Mouse (Mus musculus) forelimb bud, embryonic 11.5 days (tissue): ENCODE measurements around the gene Baz2b.
A peak's percentile ranks its signal among the peaks of the same experiment; 100 is the strongest.

Experiments used
- DNase-seq: peaks from one replicate; pipeline ENCODE4 v3.0.0-alpha.2; 2012; ENCODE audit warnings: low read depth, low spot score

Baz2b gene

DNA sequence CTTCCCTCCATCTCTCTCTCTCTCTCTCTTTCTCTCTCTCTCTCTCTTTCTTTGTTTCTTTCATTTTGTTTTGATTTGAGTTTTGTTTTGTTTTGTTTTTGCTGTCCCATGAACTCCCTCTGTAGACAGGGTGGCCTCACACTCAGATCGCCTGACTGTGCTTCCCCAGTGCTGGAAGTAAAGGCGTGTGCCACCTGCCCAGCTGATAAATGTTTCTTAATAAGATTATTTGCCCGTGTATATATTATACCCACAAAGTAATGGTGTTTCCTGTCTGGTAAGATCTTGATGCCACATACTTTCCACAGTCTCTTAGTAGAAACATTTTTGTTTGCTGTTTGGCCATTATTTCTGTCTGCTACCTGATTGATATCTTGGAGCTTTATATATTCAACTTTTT lies 198.1 kb downstream of the Baz2b start:
- no peak for DNase-seq

DNA sequence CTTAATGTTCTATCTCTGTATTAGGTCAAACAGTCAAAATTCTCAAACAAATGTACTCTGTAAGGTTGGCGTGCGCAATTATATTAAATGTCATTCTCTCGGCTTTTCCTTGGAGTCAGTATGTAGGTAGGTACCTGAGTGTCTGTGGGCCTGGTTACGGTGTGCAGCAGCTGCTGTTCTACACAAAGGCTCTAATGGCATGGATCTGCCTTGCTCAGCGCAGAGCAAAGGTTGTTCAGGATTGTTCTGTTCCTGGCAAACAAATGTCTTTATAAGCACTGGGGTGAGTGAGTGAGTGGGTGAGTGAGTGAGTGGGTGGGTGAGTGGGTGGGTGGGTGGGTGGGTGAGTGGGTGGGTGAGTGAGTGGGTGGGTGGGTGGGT lies 206.0 kb downstream of the Baz2b start:
- no peak for DNase-seq

DNA sequence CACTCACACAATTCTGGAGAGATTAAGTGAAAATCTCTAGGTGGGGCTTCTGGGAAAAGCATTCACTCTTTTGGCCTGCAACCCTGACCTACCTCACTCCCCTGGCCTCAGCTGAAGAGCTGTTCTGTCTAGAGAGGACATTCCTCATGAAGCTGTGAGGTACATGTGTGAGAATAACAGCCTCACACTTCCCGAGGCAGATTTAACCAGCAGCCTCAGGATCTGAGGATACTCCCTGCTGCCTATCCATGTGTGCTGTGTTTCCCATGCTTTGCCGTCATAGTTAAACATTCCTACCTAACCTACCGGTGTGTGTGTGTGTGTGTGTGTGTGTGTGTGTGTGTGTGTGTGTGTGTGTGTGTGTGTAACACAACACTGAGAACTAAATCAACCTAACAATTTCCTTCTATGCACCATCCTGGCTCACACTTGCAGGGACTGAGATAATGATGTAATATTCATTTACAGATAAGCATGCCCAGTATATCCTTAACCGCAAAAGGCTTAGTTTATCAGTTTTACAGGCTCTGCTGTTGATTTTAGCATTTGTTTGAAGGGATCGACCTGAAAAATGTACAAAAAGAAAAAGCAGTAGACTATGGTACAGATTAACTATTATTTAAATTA lies 206.5 kb downstream of the Baz2b start:
- no peak for DNase-seq

DNA sequence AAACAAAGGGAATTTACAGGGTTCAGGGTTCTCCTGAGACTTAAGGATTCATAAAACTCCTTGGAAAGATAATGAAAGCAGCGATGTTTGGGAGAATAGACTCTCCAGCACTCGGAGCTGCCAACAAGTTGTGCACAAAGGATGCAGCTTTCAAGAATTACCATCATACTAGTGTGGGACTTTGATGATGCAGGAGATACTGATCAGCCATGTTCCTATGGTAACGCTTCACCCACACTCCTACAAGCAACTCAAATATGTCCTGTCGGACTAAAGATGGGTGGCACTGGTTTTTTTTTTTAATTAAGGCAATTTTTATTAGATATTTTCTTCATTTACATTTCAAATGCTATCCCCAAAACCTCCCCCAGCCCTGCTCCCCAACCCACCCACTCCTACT lies 209.4 kb downstream of the Baz2b start:
- no peak for DNase-seq

DNA sequence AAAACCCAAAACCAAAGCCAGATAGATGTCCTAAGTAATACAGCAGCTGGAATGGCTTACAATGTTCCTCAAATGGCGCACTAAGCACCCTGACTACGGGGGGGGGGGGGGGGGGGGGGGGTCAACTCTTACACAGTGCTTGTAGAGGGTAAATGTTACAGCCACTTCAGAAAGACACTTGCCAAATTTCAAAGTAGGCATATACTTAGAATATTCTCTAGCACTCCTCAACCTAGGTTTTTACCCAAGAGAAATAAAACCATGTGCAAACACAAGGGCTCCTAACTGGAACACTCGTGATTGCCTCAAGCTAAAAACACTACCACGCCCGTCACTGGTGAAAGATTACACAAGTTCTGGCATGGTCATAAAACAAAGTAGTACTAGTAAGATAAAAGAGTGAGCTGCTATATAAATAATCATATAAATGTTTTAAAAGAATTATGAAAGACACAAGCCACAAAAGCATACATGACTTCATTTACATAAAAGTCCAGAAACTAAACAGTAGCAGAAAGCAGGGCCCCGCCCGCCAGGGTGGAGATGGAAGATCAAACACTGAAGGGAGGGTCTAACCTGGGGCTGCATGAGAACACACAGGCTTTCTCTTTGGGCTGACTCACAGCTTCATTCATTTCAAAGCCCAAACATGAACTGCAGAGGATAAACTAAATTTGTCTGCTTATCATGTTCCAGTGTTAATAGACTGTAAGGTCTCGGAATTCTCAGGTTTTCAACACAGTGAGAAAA lies 212.0 kb downstream of the Baz2b start:
- DNase-seq: no peak

DNA sequence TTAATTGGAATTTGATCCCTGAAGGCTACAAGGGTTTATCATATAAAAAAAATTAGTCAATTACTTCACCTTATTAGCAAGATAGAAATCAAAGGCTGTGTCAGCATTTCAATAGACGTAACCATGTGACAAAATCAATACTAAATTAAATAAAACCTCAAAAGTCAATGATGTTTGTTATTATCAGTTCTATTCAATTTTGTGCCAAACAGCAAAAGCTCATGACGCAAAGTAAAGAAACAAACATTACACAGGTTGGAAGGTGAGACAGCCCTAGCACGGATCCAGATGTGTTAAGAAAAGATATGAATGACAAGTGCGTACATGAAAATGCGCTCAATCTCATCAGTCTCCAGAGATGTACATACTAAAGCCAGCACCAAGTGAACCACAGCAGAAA lies 212.7 kb downstream of the Baz2b start:
- no peak for DNase-seq

DNA sequence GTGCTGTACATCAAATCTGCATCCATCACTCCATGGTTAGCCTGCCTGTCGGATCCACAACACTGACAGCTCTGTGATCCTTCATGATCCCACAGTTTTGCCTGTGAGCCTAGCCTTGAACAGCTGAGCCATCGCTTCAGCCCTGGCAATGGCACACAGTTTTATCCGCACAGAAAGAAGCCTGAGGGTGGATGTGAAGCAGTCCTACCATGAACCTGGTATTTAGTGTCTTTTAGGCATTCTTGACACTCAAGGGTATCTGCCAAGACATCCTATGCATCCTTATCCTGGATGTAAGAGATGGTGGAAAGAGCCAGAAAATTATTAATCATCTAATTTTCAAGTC lies 216.5 kb downstream of the Baz2b start:
- no peak for DNase-seq

DNA sequence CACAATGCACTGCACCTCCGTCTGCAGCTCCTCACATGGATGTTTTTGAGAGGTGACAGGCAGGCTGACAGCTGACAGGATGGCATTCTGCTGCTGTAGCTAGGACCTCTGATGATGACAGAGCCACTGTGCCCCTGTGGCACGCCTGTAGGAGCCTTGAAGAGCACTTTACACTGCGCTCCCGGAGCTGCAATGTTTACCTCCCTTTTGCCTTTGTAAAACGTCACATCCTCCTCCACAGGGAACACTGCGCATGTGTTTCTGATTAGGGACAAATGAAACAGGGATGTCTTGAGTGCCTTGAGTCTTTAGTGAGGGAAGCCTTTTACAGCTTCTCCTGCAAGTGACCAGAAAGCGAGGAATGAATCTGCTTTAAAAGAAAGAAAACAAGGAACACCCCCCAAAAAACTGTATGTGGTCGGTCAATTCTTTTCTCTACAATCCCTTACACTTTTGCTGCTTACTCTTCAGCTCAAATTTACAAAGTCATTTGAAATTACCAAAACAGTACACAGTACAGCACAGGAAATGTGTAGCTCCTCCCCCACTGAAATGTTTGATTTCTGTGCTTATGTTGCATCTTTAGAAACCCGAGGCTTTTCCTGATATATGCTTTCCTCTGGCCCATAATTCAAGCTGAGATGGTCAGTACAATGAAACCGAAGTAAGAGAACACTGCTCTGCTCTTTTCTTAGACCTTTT lies 217.0 kb downstream of the Baz2b start:
- DNase-seq: peak; percentile 90

DNA sequence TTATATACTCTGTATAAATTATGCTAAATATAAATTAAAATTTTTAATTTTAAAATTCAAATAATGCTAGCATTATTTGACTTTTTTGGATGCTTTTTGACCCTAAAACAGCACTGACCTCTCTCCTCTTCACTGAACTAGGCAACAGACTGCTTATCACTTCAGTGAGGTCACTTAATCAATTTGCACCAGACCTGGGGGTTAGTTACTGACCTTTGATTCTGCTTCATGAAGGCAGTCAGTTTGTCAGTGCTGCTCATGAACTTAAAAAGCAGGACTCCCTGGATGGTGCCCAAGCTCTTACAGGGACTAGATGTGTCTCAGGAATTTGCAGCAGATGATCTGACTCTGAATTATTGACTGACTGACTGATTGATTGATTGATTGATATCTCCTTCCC lies 217.9 kb downstream of the Baz2b start:
- no peak for DNase-seq

DNA sequence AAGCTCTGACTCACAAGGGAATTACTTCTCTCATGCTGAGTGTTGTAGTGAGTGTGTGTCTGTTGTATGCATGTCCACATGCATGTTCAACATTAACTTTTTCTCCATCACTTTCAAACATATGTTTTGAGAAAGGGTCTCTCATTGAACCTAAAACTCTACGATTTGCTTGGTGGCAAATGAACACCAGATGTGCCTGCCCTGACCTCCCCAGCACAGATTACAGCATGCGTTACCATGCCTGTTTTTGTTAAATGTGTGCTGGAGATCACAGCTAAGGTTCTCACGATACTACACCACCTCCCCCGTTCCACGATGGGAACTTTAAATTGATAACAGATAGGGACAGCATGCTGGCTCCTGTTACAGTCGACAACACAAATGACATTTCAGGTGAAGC lies 222.1 kb downstream of the Baz2b start:
- peak; percentile 85 for DNase-seq

DNA sequence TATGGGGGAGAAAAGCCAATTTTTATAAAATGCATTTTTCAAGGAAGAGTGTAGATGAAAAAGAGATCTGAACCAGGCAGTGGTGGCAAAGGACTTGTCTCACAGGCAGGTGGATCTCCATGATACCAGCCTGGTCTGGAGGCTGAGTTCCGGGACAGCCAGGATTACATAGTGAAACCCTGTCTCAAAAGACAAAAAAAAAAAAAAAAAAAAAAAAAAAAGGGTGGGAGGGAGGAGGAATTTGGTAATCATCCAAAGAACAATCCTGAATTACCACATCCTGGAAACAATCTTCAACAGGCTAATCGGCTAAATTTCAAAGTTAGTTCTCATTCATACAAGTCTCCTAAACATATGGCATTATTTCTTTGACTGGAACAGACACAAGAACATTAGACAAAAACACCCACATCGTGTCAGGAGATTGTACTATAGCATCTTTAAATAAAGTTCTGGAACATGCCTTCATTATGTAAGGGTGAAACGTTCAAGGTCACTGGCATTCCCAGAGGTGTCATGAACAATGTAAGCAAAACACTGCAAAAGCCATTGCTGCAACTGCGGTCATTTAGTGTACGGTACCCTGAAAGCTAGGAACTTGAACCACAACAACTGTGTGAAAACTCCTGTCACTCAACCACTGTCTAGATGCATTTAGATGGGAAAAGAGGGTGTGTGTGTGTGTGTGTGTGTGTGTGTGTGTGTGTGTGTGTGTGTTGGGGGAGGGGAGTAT lies 230.0 kb downstream of the Baz2b start:
- no peak for DNase-seq

DNA sequence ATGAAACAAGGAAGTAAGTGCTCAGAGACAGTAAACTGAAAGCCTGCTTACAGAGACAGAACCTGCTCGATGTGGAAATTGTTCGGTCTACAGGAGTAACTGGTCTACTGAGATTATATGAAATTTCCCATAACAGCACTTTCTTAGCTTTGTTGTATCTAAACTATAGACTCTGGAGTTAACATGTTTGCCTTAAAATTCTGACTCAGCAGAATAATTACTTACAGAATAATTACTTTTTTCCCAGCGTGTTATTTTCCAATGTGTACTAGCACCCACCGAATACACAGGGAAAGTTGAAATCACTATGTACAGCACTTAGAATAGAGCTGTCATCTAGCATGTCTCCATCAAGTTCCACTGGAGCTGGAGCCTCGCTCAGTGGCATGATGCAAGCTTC lies 233.0 kb downstream of the Baz2b start:
- no peak for DNase-seq

DNA sequence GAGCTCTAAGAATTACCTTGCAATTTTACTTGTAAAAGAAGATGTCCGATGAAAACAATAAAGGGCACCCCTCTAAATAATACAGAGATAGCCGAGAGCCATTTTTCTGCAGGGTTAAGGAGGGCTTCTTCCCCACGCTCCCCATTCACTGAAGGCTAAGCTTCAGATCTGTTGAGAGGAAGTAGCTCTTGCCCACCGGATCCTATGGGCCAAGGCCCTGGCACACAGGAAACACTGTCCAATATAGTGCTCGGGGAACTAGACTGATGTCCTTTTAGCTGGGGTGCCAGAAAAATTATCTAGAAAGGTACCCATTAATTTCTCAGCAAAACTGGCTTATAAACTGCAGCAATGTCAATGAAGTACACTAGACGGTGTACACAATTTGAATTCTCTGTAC lies 233.9 kb downstream of the Baz2b start:
- no peak for DNase-seq

DNA sequence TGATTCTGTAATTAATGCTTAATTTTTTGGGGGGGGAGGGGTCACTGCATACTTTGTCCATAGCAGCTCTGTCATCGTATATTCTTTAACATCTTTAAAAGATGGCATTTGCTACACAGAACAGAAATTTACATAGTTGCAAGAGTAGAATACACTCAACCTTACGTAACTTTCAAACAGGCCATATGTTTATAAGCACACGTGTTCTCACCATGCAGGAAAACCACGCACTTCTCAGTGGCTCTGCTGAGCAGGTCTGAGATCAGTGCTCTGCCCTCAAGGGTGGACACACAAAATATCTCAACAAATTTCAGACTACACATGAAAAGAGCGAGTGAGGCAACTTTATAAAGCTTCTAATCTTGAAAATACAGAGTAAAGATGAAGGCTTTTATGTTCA lies 235.7 kb downstream of the Baz2b start:
- DNase-seq: no peak

DNA sequence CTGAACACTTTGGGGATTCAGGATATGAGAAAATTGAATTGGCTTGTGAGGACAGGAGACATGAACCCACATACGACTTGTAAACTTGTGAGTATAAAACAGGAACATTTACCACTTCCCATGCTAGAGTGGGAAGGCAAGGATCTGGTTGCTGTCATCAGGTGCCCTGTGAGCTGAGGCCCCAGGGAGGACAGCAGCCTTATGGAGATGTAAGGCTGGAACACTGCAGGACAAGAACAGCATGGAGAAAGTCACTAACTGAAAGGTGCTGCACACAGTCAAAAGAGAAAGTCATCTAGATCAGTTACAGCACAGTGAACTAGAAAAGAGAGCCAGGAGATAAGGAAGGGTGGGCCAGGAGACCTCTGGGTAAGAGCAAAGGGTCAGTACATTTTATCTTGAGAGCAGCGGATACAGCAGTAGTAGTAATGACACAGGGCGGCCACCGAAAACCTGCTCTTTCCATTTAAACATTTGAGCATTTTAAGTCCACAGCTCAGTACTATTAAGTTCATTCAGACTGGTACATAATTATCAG lies 236.5 kb downstream of the Baz2b start:
- no peak for DNase-seq

DNA sequence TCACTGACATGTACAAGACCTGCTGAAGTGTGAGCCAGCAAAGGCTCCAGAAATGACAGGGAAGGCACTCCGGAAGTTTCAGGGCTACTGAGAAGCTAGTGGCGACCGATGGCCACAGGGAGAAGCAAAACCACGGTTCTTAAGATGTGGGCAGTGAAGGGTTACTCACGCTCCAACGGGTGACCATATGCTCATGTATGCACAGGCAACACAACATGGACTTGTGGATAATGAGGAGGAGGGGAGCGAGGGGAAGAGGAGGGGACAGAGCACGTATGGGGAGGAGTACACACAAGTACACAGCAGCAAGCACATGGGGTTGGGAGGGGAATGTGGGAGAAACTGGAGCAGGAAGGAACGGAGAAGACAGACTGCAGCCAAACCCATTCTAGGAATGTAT lies 239.1 kb downstream of the Baz2b start:
- DNase-seq: no peak

DNA sequence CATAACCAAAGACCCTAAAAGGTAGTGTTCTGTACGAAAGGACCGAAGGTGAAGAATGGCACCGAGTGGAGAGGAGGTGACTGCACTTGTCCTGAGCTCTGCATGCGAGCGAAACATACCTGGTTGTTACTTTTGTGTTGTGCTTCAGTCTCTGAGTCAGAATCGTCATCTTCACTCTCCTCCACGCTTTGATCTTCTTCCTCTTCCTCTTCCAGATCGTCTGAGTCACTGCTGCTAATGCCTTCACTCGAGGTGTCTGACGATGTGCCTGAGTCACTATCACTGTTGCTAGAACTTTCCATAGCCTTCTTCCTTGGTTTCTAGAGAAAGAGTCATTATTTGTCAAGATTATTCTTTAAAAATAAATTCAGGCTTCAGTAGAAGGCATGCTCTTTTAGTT lies 240.5 kb downstream of the Baz2b start:
- no peak for DNase-seq

DNA sequence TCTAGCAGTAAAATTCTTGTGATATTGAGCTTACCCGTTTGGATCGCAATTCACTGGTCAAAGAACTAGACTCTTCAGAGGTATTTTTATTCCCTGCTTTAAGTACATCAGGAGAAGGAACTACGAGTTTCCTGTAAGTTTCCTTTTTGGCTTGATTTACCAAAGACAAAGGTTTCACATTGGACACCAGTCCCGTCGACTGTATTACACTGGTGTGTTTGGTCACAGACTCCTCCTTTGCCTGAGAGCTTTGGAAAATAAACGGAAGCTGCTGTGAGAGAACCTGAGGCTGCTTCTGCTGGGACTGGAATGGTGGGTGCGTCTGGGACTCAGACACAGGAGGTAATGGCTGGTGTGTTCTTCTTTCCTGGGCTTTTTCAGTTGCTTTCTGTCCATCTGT lies 241.0 kb downstream of the Baz2b start:
- no peak for DNase-seq

DNA sequence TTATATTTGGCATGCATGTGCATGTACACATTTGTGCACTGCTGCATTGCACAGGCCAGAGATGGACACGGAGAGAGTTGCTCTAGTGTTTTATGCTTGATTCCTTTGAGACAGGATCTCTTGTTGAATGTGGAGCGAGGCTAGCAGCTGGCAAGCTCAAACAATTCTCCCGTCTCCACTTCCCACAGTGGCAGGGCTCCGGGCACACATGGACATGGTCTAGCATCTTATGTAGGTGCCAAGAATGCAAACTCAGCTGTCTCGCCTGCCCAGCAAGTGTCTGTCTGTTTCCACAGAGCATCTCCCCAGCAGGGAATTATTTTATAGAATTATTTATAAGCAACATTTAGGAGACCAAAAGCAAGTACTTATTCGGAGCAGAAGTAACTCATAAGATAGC lies 243.2 kb downstream of the Baz2b start:
- DNase-seq: no peak

DNA sequence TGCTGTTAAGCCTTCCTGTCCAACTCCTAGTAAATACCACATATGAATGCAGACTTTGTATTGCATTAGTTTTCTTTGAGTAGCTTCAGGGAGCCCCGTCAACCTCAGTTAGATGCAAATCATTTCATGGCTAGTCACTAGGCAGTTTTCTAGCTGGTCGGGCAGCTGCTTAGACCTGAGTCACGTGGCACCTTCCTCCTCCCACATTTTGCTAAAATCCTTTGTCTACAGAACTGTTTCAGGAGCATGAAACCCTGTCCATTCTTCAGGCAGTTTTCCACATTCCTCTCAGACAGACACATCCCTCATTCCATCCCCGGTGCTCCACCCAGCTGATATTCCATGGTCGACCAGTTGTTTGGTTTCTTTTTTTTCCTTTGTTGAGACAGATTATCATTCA lies 246.6 kb downstream of the Baz2b start:
- no peak for DNase-seq

DNA sequence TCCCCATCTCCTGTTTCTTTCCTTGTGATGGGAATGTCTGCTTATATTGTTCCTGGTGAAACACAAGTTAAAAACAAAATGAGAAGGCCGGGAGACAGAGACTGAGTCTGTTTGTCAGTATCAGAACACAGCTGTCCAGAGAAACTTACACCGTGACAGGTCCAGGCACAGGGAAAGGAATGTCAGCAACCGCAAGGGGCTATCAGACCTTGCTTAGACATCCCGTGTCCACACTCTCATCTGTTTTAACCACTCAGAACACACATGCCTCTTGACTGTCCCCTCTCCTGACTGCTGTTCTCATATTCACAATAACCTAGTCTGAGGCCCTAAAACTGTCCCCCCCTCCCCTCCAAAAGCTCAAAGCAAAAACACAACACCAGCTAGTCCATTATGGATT lies 247.1 kb downstream of the Baz2b start:
- DNase-seq: no peak

DNA sequence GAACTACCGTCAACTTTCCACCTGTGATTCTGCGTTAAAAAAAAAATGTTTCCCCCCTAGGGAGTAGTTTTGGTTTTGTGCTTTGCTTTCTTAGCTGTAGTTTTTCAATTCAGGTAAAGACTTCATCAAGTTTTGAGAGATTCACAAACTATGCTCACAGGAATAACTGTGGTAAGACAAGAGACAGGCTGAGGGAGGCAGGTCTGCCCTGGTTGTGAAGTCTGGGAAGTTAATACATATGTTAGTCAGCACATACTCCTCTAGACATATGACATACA lies 249.2 kb downstream of the Baz2b start:
- no peak for DNase-seq
